9 mouse cellular contexts compared by ENCODE assay signal in the genomic region with DNA sequence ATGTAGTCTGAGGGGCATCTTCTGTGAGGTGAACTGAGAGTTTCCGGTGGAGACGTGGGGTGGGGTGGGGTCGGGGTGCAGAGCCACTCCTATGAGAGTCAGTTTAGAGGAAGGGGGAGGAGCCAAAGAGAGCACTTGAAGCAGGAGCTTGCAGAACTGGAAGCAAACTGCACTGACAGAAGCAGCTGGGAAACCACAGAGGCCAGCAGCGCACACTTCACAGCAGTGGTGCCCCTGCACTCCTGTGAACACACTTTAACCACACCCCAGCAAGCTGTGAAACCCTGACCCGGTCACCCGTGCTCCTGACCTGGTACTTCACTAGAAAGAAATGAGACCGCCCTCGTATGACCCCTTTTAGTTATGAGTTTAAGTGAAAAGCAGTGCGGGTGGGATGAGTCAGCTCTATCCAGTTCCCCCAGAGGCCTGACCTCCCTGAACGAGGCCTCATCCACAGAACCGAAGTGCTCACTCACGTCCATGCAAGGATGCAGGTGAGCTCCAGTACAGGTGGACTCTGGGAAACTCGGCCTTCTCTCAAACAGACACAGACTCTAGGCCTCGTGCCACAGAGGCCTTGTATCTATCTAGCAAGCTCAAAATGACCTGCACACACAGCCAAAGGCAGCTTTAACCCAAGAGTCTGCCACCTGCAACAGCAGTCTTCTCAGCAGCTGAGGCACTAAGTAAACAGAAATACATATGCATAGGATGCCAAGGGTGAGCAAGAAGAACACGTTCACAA. TPM values are rescaled to one million over a fixed set of nuclear protein-coding genes. Genes with fewer than 3 reads are reported as not detected.
A peak's percentile ranks its signal among the peaks of the same experiment; 100 is the strongest.
DNase-seq lines count a peak whose midpoint lies in the region; ATAC-seq and TF ChIP-seq lines count a peak whose summit lies in the region.
"Had no signal": no experiment of that assay in that cellular context is flagged by ENCODE, and none has a peak within 500 bp of the region (broad histone marks: within the 10 kb centered on the region; RNA-seq: fewer than 3 reads in every experiment).

No protein-coding gene starts in this region.

- no peaks in the 10 kb centered on the region for H3K27me3 ChIP-seq in heart, embryonic 12.5 days (replicated peaks)
- H3K27me3 ChIP-seq in erythroblast, embryonic 14.5 days (ENCODE audit: control insufficient read depth) = peaks cover 9% of the 10 kb centered on the region; the same call in 1 of the 2 replicates
- no peaks in the 10 kb centered on the region for H3K27me3 ChIP-seq in lung, embryonic 14.5 days (ENCODE audit: insufficient read depth, low read length)
- H3K27me3 ChIP-seq in thymus, adult 2 months (ENCODE audit: control insufficient read depth, insufficient read depth, low read length) = no peaks in the 10 kb centered on the region

- H3K4me3 ChIP-seq in heart, embryonic 12.5 days = no peak overlapping the region
- peak overlapping the region; percentile 90 for H3K4me3 ChIP-seq in erythroblast, embryonic 14.5 days (replicated peaks)
- no peak overlapping the region for H3K4me3 ChIP-seq in lung, embryonic 14.5 days (ENCODE audit: low read depth, low read length)
- peak overlapping the region; percentile 20 for H3K4me3 ChIP-seq in thymus, adult 2 months (ENCODE audit: control insufficient read depth, insufficient read depth, low read length)
- H3K4me3 ChIP-seq: limb, embryonic 12.5 days had no signal

- no peak overlapping the region for H3K9ac ChIP-seq in heart, embryonic 12.5 days
- H3K9ac ChIP-seq in lung, embryonic 14.5 days = no peak overlapping the region
- H3K9ac ChIP-seq: limb, embryonic 12.5 days had no signal

- intact Hi-C loops in heart, postnatal 14 days (cut with DNase I) = no loop called here
- intact Hi-C loops in left cerebral cortex, postnatal 10 days (cut with DNase I) = no loop called here

- TF ChIP-seq POLR2A in thymus, adult 2 months (IDR thresholded peaks at IDR 0.05; ENCODE audit: control insufficient read depth, extremely low read depth, insufficient read depth, low read length, poor library complexity) = peak; percentile 81; the same call in 1 of the 2 replicates

- 0 out of 2 replicates have a peak, but pooled peaks cover 5% of the 10 kb centered on the region for H3K9me3 ChIP-seq in heart, embryonic 12.5 days (replicated peaks)
- H3K9me3 ChIP-seq in erythroblast, embryonic 14.5 days (ENCODE audit: control insufficient read depth, low read length) = peaks cover 32% of the 10 kb centered on the region
- no peaks in the 10 kb centered on the region for H3K9me3 ChIP-seq in lung, embryonic 14.5 days (ENCODE audit: low read depth, low read length)
- H3K9me3 ChIP-seq: limb, embryonic 12.5 days had no signal

- TF ChIP-seq CTCF in lung, embryonic 14.5 days (IDR thresholded peaks at IDR 0.05; ENCODE audit: low read depth) = no peak
- TF ChIP-seq CTCF in thymus, adult 2 months (IDR thresholded peaks at IDR 0.05; ENCODE audit: borderline replicate concordance, control insufficient read depth, extremely low read depth, insufficient read depth, low read length, poor library complexity) = no peak

- H3K4me1 ChIP-seq in heart, embryonic 12.5 days (replicated peaks) = peaks cover 53% of the 10 kb centered on the region
- H3K4me1 ChIP-seq in erythroblast, embryonic 14.5 days (ENCODE audit: control insufficient read depth) = peaks cover 97% of the 10 kb centered on the region
- H3K4me1 ChIP-seq in lung, embryonic 14.5 days (ENCODE audit: insufficient read depth) = peaks cover 17% of the 10 kb centered on the region
- peaks cover 37% of the 10 kb centered on the region for H3K4me1 ChIP-seq in thymus, adult 2 months (replicated peaks; ENCODE audit: control insufficient read depth, insufficient read depth, low read length)

- 62% methylated on average over 15 of the region's 15 CpGs for WGBS in heart, embryonic 12.5 days
- WGBS in lung, embryonic 14.5 days = 43% methylated on average over 15 of the region's 15 CpGs
- whole genome bisulfite sequencing in thymus, adult 2 months = 4% methylated on average over 15 of the region's 15 CpGs

- H3K27ac ChIP-seq in heart, embryonic 12.5 days (ENCODE audit: poor library complexity, severe bottlenecking) = peak overlapping the region; percentile 1; the same call in 1 of the 2 replicates
- no peak overlapping the region for H3K27ac ChIP-seq in lung, embryonic 14.5 days (ENCODE audit: low read depth)
- peak overlapping the region; percentile 97 for H3K27ac ChIP-seq in thymus, adult 2 months (ENCODE audit: control insufficient read depth, insufficient read depth, low read length)
- H3K27ac ChIP-seq: limb, embryonic 12.5 days had no signal

- H3K36me3 ChIP-seq in heart, embryonic 12.5 days = peaks cover 46% of the 10 kb centered on the region
- H3K36me3 ChIP-seq in erythroblast, embryonic 14.5 days (ENCODE audit: control insufficient read depth) = peaks cover 100% of the 10 kb centered on the region
- H3K36me3 ChIP-seq in lung, embryonic 14.5 days (ENCODE audit: insufficient read depth) = peaks cover 56% of the 10 kb centered on the region
- H3K36me3 ChIP-seq in thymus, adult 2 months (ENCODE audit: control insufficient read depth, insufficient read depth, low read length) = peaks cover 14% of the 10 kb centered on the region

- peak overlapping the region; percentile 8 for H3K4me2 ChIP-seq in heart, embryonic 12.5 days
- peak overlapping the region; percentile 29; the same call in 1 of the 2 replicates for H3K4me2 ChIP-seq in lung, embryonic 14.5 days
- H3K4me2 ChIP-seq: limb, embryonic 12.5 days had no signal

- no peak for DNase-seq in heart, postnatal 14 days
- peak; percentile 61 for DNase-seq in lung, embryonic 14.5 days
- DNase-seq in thymus, adult 2 months = peak; percentile 75
- no peak for DNase-seq in right cerebral cortex, adult 18-20 months
- no peak for DNase-seq in left cerebral cortex, postnatal 10 days (ENCODE audit: extremely low spot score in 1 of 2, low spot score in 2 of 2)
- no peak for DNase-seq in layer of hippocampus, postnatal 36 days

- peak; percentile 52 for ATAC-seq in heart, embryonic 12.5 days (ENCODE audit: insufficient number of reproducible peaks, low FRiP score)
- peak; percentile 50 for ATAC-seq in lung, embryonic 14.5 days (ENCODE audit: insufficient read depth)

RNA-seq across cellular contexts. Expression of a gene that starts 7.1 kb away (rescaled TPM):
- 4.5 and 5.8 TPM in 2 replicates for polyA plus RNA-seq in heart, embryonic 12.5 days (2016; fragmentation: Nextera tagmentation; extraction: Ambion mirVana)
- total RNA-seq in heart, postnatal 14 days (2021) = 10 to 100 TPM; 78.4 to 83.4 TPM
- 14.6 and 19.0 TPM in 2 replicates for polyA plus RNA-seq in erythroblast, embryonic 14.5 days (2012)
- 9.0 and 9.4 TPM in 2 replicates for polyA plus RNA-seq in lung, embryonic 14.5 days (2014; fragmentation: Nextera tagmentation; extraction: Ambion mirVana)
- 76.6 and 83.4 TPM in 2 replicates for polyA plus RNA-seq in thymus, adult 2 months (2012; rRNA removed)
- total RNA-seq in left cerebral cortex, postnatal 10 days (2021) = 10 to 100 TPM; 40.0 to 46.8 TPM
- 10 to 100 TPM; 45.7 to 50.1 TPM for total RNA-seq in layer of hippocampus, postnatal 36 days (2021)

Comparison
In these comparisons a context has a peak if more than half of its experiments do, and no peak if none do; other contexts are left out.
1. H3K4me3 ChIP-seq: peak in erythroblast, embryonic 14.5 days (single experiment) and thymus, adult 2 months (single experiment); none in heart, embryonic 12.5 days (single experiment) and lung, embryonic 14.5 days (single experiment).
2. DNase-seq: peak in lung, embryonic 14.5 days (single experiment) and thymus, adult 2 months (single experiment); none in heart, postnatal 14 days (0 of 2), right cerebral cortex, adult 18-20 months (single experiment), left cerebral cortex, postnatal 10 days (0 of 2) and layer of hippocampus, postnatal 36 days (0 of 2).